Mouse (Mus musculus): ENCODE results near the gene Acp7. TPM values are rescaled to one million over a fixed set of nuclear protein-coding genes. Genes with fewer than 3 reads are reported as not detected.

The Acp7 gene
- polyA plus RNA-seq, 1 experiment = not detected

DNA sequence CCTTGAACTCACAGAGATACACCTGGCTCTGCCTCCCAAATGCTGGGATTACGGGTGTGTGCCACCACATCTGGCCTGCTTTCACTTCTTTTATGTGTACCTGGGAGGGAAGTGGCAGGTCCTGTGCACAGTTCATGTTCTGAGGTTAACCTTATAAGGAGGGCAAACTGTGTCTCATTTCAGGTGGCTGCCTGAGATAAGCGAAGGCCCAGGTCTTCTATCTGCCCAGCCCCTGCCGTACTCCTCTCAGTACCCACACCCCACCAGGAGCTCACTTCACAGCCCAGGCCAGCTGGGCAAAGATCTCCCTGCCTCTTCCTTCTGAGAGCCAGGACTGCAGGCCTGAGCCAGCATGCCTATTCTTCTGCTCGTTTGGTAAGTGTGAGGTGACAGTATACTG is 49.4 kb downstream of the Acp7 start:
- peaks cover 97% of the 10 kb centered on the region for H3K4me1 ChIP-seq
- H3K36me3 ChIP-seq (replicated peaks; ENCODE audit: low read length) = peaks cover 18% of the 10 kb centered on the region
- TF ChIP-seq FLI1 (IDR thresholded peaks at IDR 0.05; ENCODE audit: low read length) (no peak), GATA1 (IDR thresholded peaks at IDR 0.05; ENCODE audit: borderline replicate concordance, low read length) (no peak)
- H3K27me3 ChIP-seq (replicated peaks) = no peaks in the 10 kb centered on the region
- H3K4me3 ChIP-seq (replicated peaks) = no peak overlapping the region
- peaks cover 3% of the 10 kb centered on the region; the same call in 1 of the 2 replicates for H3K9me3 ChIP-seq

DNA sequence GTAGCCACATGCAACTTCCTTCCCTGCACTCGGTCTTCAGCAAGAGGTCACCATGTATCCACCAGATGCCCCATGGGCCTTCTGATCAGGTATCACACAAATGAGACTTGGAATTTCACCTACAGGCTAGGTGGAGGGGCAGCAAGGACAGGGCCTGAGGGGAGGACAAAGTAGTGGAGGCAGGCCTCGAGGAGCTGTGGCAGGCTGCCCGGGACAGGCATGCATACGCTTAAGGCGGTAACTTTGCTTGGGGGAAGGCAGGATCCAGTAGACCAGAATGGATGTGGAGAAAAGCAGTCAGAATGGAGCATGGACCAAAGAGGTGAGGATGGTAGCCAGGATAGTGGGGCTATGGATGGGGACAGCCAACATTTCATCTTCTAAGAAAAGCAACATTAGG is 51.3 kb downstream of the Acp7 start:
- TF ChIP-seq GATA1 (IDR thresholded peaks at IDR 0.05; ENCODE audit: borderline replicate concordance, low read length) (no peak), FLI1 (IDR thresholded peaks at IDR 0.05; ENCODE audit: low read length) (no peak)
- Histone ChIP-seq H3K4me1 (peaks cover 98% of the 10 kb centered on the region), H3K9me3 (peaks cover 3% of the 10 kb centered on the region; the same call in 1 of the 2 replicates), H3K36me3 (replicated peaks; ENCODE audit: low read length) (peaks cover 18% of the 10 kb centered on the region), H3K27me3 (replicated peaks) (no peaks in the 10 kb centered on the region), H3K4me3 (replicated peaks) (peak overlapping the region; percentile 54)

DNA sequence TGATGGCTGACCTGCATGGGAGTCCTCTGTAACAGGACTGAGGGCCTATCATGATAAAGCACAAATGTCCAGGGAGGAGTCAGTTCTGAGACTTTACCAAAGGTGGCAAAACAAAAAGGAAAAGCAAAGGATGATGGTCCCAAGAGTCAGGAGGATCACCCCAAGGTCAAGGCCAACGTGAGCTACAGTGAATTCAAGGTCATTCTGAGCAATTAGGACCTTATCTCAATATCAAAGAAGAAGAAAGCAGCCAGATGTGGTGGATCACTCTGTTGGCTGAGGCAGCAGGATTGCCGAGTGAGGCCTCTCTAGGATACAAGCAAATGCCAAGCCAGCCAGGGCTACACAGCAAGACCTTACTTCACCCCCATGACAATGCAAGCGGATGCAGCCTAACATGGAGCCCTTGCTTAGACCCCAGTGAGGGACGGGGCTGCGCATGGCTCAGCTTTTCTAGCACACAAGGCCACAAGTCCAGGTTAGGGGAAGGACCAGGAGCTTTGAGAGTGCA is 52.5 kb downstream of the Acp7 start:
- TF ChIP-seq FLI1 (IDR thresholded peaks at IDR 0.05; ENCODE audit: low read length) (no peak), GATA1 (IDR thresholded peaks at IDR 0.05; ENCODE audit: borderline replicate concordance, low read length) (no peak)
- H3K27me3 ChIP-seq (replicated peaks) = no peaks in the 10 kb centered on the region
- H3K36me3 ChIP-seq (replicated peaks; ENCODE audit: low read length) = peaks cover 18% of the 10 kb centered on the region
- no peak overlapping the region for H3K4me3 ChIP-seq (replicated peaks)
- H3K9me3 ChIP-seq = peaks cover 3% of the 10 kb centered on the region; the same call in 1 of the 2 replicates
- H3K4me1 ChIP-seq = peaks cover 98% of the 10 kb centered on the region

DNA sequence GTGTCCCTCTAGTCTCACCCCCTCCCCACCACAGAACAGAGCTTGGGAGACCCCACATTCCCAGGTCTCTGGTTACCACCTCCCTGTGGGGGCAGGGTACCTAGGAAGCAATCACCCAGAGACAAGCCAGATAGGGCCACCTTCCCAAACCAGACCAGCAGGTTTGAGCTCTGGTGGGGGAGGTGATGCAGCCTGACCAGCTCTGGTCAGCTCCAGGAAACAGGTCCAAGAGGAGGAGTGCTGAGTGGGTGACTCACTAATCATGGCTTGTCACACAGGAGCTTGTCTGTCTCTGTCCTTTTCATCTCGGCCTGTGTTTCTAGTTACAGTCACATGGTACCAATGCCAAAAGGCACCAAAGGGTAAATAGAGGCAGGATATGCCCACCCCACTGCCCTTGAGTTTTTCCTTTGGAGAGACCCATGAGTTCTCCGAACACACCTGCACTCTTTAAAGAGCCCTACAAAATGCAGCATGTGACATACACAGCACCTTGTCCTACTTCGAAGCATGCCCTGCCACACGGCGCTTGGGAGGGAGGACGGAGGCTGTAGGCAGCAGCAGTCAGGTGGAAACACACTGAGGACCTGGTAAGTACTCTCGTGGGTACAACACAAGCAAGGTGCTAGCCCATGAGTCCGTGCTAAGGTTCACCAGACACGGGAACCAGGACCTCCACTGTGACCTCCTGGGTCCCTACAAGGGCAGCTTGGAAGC is 53.1 kb downstream of the Acp7 start:
- H3K36me3 ChIP-seq (replicated peaks; ENCODE audit: low read length) = peaks cover 18% of the 10 kb centered on the region
- H3K4me3 ChIP-seq (replicated peaks) = peak overlapping the region; percentile 5
- peaks cover 98% of the 10 kb centered on the region for H3K4me1 ChIP-seq
- H3K27me3 ChIP-seq (replicated peaks) = no peaks in the 10 kb centered on the region
- peaks cover 3% of the 10 kb centered on the region; the same call in 1 of the 2 replicates for H3K9me3 ChIP-seq
- no peak for TF ChIP-seq FLI1 (IDR thresholded peaks at IDR 0.05; ENCODE audit: low read length)
- TF ChIP-seq GATA1 (IDR thresholded peaks at IDR 0.05; ENCODE audit: borderline replicate concordance, low read length) = no peak

DNA sequence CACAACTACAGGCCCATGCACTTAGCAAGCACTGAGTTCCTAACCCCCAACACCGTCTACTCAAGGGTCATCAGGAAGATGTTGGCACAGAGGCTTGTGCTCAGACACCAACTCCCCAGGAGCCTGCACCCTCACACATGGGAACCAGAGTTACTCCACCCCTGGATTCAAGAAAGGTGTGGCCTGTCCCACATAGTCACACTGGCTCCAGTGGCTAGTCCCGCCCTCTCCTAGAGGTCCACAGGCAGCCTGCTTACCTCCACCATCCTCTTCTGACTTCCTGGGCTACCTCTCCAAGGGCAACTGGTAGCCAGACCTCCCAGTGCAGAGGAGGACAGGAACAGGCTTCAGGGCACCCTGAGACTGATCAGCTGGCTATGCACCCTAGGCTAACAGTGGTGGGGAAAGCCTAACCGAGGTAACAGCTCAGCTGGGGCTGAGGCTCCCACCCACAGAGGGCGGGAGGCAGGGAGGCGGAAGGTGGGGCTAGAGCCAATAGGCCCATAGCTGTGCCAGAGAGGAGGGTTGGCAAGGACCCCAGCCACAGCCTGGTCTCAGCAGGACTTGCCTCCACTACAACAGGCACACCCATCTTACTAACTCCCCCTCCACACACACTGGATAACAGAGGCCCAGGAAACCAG is 54.7 kb downstream of the Acp7 start:
- Histone ChIP-seq H3K36me3 (replicated peaks; ENCODE audit: low read length) (peaks cover 16% of the 10 kb centered on the region), H3K27me3 (replicated peaks) (no peaks in the 10 kb centered on the region), H3K4me3 (replicated peaks) (no peak overlapping the region), H3K4me1 (peaks cover 95% of the 10 kb centered on the region), H3K9me3 (peaks cover 3% of the 10 kb centered on the region; the same call in 1 of the 2 replicates)
- no peak for TF ChIP-seq GATA1 (IDR thresholded peaks at IDR 0.05; ENCODE audit: borderline replicate concordance, low read length)
- no peak for TF ChIP-seq FLI1 (IDR thresholded peaks at IDR 0.05; ENCODE audit: low read length)

DNA sequence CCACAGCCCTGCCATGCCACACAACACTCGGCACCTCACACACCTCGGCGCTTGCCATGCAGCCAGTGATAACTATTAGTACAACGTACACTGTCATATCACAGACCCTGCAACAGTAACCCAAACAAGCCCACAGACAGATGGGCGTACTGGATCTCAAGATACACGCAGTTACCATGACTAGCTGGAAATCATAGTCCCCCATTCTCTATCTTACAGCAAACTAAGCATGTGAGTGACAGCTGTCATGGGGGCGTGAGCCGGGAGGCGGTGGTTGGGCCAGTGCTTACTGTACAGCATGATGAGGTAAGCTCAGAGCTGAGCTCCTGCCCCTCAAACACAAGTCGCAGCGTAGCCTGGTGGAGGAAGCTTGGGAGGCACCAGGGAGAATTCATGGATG is 55.5 kb downstream of the Acp7 start:
- Histone ChIP-seq H3K9me3 (no peaks in the 10 kb centered on the region), H3K27me3 (replicated peaks) (no peaks in the 10 kb centered on the region), H3K4me3 (replicated peaks) (no peak overlapping the region), H3K4me1 (peaks cover 97% of the 10 kb centered on the region), H3K36me3 (replicated peaks; ENCODE audit: low read length) (peaks cover 9% of the 10 kb centered on the region)
- TF ChIP-seq FLI1 (IDR thresholded peaks at IDR 0.05; ENCODE audit: low read length) (no peak), GATA1 (IDR thresholded peaks at IDR 0.05; ENCODE audit: borderline replicate concordance, low read length) (no peak)

DNA sequence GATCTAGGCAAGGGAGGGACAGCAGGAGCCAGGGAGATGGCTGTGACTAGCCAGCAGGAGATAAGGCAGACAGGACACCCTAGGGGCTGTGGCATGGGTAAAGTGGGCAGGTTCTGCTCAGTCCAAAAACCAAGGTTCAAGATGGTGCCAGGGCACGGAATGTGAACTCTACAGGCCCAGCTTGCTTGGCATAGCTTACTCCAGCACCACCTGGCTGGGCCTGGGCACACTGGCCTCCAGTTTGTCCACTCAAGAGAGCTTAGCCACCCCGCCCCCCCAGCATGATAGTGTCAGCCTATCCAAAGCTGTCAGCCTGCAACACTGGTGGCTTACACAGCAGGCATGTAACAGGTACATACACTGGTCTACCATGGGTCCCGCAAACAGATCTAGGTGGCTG is 57.9 kb downstream of the Acp7 start:
- H3K4me1 ChIP-seq = peaks cover 82% of the 10 kb centered on the region
- peaks cover 14% of the 10 kb centered on the region for H3K36me3 ChIP-seq (replicated peaks; ENCODE audit: low read length)
- no peak for TF ChIP-seq FLI1 (IDR thresholded peaks at IDR 0.05; ENCODE audit: low read length)
- TF ChIP-seq GATA1 (IDR thresholded peaks at IDR 0.05; ENCODE audit: borderline replicate concordance, low read length) = no peak
- no peaks in the 10 kb centered on the region for H3K27me3 ChIP-seq (replicated peaks)
- H3K9me3 ChIP-seq = no peaks in the 10 kb centered on the region
- H3K4me3 ChIP-seq (replicated peaks) = no peak overlapping the region

DNA sequence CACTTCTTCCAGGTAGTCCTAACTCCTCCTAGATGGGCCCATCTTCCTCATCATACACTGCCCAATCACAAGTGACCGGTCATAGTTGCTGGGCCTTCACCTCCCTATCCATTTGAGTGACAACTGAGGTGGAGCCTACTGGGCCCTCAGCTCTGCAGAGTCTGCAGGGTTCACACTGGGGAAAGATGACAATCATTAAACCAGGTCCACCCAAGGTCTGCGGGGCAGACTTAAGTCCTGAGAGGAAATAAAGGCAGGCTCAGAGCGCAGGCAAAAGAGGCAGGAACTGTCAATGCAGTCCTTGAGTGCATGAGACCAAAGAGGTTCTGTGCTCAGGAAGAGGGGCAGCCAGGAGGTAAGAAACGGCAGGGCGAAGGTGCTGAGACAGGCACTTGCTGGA is 58.4 kb downstream of the Acp7 start:
- Histone ChIP-seq H3K4me3 (replicated peaks) (no peak overlapping the region), H3K27me3 (replicated peaks) (no peaks in the 10 kb centered on the region), H3K9me3 (no peaks in the 10 kb centered on the region), H3K4me1 (peaks cover 82% of the 10 kb centered on the region), H3K36me3 (replicated peaks; ENCODE audit: low read length) (peaks cover 19% of the 10 kb centered on the region)
- TF ChIP-seq FLI1 (IDR thresholded peaks at IDR 0.05; ENCODE audit: low read length) (no peak), GATA1 (IDR thresholded peaks at IDR 0.05; ENCODE audit: borderline replicate concordance, low read length) (no peak)

DNA sequence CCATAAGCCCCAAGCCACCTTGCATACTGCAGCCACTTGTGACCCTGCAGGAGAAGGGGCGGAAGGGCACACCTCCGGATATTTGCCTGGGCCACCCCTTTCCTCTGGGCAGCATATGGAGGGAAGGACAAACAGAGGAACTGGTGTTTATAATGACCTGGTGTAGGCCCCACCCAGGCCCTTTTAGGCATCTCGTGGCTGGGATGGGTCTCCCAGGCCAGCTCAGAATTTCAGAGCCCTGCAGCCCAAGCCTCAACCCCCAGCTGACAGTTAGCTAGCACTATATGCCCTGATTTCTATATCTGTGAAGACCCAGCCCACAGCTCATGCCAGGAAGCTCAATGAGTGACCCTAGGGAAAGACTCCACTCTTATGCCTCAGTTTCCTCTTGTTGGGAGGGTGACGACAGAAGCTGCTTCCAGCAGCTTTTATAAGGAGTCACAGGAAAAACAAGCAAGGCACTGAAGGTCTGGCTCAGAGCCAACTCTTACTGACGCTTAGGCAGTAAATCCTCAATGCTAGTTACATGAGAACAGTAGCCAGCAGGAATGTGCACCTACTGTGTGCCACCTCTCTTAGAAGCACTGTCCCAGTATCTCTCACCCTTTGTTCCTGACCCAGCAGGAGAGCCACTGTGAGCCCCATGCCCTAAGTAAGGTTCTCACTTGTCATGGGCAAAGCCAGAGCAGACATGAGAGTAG is 60.0 kb downstream of the Acp7 start:
- H3K4me3 ChIP-seq (replicated peaks) = no peak overlapping the region
- H3K27me3 ChIP-seq (replicated peaks) = no peaks in the 10 kb centered on the region
- H3K4me1 ChIP-seq = peaks cover 82% of the 10 kb centered on the region
- H3K9me3 ChIP-seq = no peaks in the 10 kb centered on the region
- TF ChIP-seq GATA1 (IDR thresholded peaks at IDR 0.05; ENCODE audit: borderline replicate concordance, low read length) (no peak), FLI1 (IDR thresholded peaks at IDR 0.05; ENCODE audit: low read length) (no peak)
- H3K36me3 ChIP-seq (replicated peaks; ENCODE audit: low read length) = peaks cover 34% of the 10 kb centered on the region

All from megakaryocyte, embryonic 14.5 days (primary cell).